Mouse (Mus musculus): ENCODE measurements around the gene Fam20b.

Gene Fam20b

GRCm38 (mm10) chr1:156640577-156640976 is 78.3 kb downstream of the Fam20b start:
- DNase-seq (ENCODE audit: low spot score in 2 of 2) = no peak

DNA sequence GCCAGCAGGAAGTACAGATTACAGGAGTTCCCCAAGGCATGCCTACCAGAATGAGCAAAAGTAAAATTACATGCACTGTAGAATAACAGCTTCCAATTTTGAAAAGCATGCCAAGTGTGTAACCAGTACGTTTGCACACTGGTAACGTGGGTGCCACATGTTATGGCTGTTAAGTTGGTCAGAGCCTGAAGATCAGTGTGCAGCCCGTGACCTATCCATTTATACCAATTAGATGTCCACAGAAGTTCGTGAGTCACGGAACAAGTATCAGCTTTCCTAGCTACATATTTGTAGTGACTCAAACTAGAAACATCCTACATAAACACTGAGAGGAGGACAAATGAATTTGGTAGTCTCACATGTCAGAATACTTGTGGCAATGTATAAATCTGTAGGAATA is 79.4 kb downstream of the Fam20b start:
- no peak for DNase-seq (ENCODE audit: low spot score in 2 of 2)

DNA sequence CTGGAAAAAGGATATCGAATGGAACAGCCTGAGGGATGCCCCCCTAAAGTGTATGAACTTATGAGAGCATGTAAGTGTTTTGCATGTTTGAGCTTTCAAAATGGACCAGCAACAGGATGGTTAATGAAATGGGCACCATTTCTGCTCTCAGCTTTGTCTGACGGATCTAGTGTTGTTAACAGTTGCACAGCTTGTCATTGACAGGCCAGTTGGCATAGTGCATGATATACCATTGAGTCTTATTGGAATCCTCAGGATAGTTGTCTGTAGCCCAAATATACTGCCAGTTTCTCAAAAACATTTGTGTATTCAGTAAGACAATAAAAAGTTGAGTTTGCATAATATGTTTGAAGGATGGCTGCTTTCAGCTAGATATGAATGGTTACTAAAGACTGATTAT is 83.7 kb downstream of the Fam20b start:
- no peak for DNase-seq (ENCODE audit: low spot score in 2 of 2)

DNA sequence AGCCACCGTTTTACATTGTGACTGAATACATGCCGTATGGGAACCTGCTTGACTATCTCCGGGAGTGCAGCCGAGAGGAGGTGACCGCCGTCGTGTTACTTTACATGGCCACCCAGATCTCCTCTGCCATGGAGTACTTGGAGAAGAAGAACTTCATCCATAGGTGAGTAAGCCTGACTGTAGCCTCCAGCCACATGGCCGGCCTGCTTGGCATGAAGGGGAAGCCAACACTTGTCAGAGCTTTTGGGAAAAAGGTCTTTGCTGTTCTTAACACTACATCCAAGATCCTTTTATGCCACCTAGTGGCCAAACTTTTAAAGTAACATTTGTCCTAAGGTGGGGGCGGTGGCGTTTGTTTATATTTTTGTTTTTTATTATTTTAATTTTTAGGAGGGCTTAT is 85.8 kb downstream of the Fam20b start:
- peak in 1 of 2 experiments; percentile 34 for DNase-seq (ENCODE audit: low spot score in 2 of 2)

GRCm38 (mm10) chr1:156630965-156631364 is 87.9 kb downstream of the Fam20b start:
- DNase-seq (ENCODE audit: low spot score in 2 of 2) = no peak

DNA sequence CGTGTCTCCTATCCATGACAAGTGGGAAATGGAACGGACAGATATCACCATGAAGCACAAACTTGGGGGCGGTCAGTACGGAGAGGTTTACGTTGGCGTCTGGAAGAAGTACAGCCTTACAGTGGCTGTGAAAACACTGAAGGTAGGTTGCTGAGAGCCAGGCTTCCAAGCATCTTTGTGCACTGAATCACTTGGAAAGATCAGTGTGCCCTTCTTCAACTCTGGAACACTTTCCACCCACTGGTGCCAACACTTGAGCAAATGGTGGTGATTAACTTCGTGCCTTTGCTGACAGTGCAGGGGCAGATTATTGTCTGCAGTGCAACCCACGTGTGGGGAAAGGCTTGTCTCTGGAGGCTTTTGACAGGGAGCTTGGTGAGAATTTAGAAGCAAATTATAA is 88.9 kb downstream of the Fam20b start:
- peak; percentile 41 to 84 for DNase-seq (ENCODE audit: low spot score in 2 of 2)

Data from left cerebral cortex, adult 9 months (tissue).